Mouse (Mus musculus) G1E-ER4 (cell line): Measurements from ENCODE around the gene A730061H03Rik. TPM values are rescaled to one million over a fixed set of nuclear protein-coding genes. Genes with fewer than 3 reads are reported as not detected.
A peak's percentile ranks its signal among the peaks of the same experiment; 100 is the strongest.

Experiments
- GATA1 ChIP-seq: IDR thresholded peaks from one replicate; pipeline ENCODE4 v1.8.0; 2012; ENCODE audit warnings: low read length, inconsistent platforms
- polyA plus RNA-seq: library from polyadenylated mRNA; stranded (reverse); fragments of >175 nt; gene quantifications from 2 replicates; pipeline ENCODE4 v1.2.3, GENCODE M21; 2012

Gene A730061H03Rik
- polyA plus RNA-seq, 1 experiment, result not detected

GRCm38 (mm10) chr14:55570588-55570987 is 10.4 kb upstream of the A730061H03Rik start:
- no peak for TF ChIP-seq GATA1

- TF ChIP-seq GATA1, result no peak
These were observed 7.3 kb upstream of the A730061H03Rik start for GRCm38 (mm10) chr14:55567496-55567895.

GRCm38 (mm10) chr14:55565748-55566147 is 5.5 kb upstream of the A730061H03Rik start:
- TF ChIP-seq GATA1, result no peak

GRCm38 (mm10) chr14:55563249-55563648 is 3.0 kb upstream of the A730061H03Rik start:
- TF ChIP-seq GATA1, result no peak

GRCm38 (mm10) chr14:55561860-55562259 is 1.7 kb upstream of the A730061H03Rik start:
- TF ChIP-seq GATA1, result no peak

GRCm38 (mm10) chr14:55559799-55560201 is 406 bp downstream of the A730061H03Rik start, which contains the start of gene Dcaf11:
Dcaf11 (plus strand) TSS chr14:55560006.
- TF ChIP-seq GATA1, result no peak

- TF ChIP-seq GATA1, result peak; percentile 76
These were observed 1.3 kb downstream of the A730061H03Rik start for GRCm38 (mm10) chr14:55558740-55559448.

- TF ChIP-seq GATA1, result no peak
These were observed 2.6 kb downstream of the A730061H03Rik start for GRCm38 (mm10) chr14:55557587-55557986.

- no peak for TF ChIP-seq GATA1
These were observed 3.2 kb downstream of the A730061H03Rik start for GRCm38 (mm10) chr14:55557003-55557402.

- no peak for TF ChIP-seq GATA1
These were observed 4.4 kb downstream of the A730061H03Rik start for GRCm38 (mm10) chr14:55555788-55556187.

- TF ChIP-seq GATA1, result no peak
These were observed 5.6 kb downstream of the A730061H03Rik start for GRCm38 (mm10) chr14:55554635-55555034.

- TF ChIP-seq GATA1, result no peak
These were observed 8.4 kb downstream of the A730061H03Rik start for GRCm38 (mm10) chr14:55551794-55552193.

- TF ChIP-seq GATA1, result no peak
These were observed 8.9 kb downstream of the A730061H03Rik start for GRCm38 (mm10) chr14:55551347-55551746.

- no peak for TF ChIP-seq GATA1
These were observed 10.0 kb downstream of the A730061H03Rik start for GRCm38 (mm10) chr14:55550191-55550590.

GRCm38 (mm10) chr14:55544334-55544733 is 15.9 kb downstream of the A730061H03Rik start:
- no peak for TF ChIP-seq GATA1

- TF ChIP-seq GATA1, result no peak
These were observed 17.9 kb downstream of the A730061H03Rik start for GRCm38 (mm10) chr14:55542268-55542667.

- TF ChIP-seq GATA1, result no peak
These were observed 19.4 kb downstream of the A730061H03Rik start for GRCm38 (mm10) chr14:55540787-55541321.

GRCm38 (mm10) chr14:55540067-55540786 is 20.0 kb downstream of the A730061H03Rik start, which contains the start of gene Pck2:
Pck2 (plus strand) TSS chr14:55540266.
- no peak for TF ChIP-seq GATA1
